Mouse (Mus musculus): ENCODE measurements around the gene Tln1. TPM values are rescaled to one million over a fixed set of nuclear protein-coding genes. Genes with fewer than 3 reads are reported as not detected.

Tln1 gene
- polyA plus RNA-seq, 1 experiment from 2014 or later = 87.0 TPM

Other genes with a start within 250 kb of the Tln1 start
- 0.48 and 0.69 TPM in 2 replicates for gene Rusc2, start 180.7 kb downstream of the Tln1 start, polyA plus RNA-seq (2015; fragmentation: Nextera tagmentation; extraction: Ambion mirVana)
- 0.14 and 0.19 TPM in 2 replicates for gene Fam166b, start 133.6 kb downstream of the Tln1 start, polyA plus RNA-seq (2015; fragmentation: Nextera tagmentation; extraction: Ambion mirVana)
- gene Tesk1, start 120.8 kb downstream of the Tln1 start, polyA plus RNA-seq (2015; fragmentation: Nextera tagmentation; extraction: Ambion mirVana) = 2.1 and 2.8 TPM in 2 replicates
- gene Cd72, start 108.1 kb downstream of the Tln1 start, polyA plus RNA-seq (2015; fragmentation: Nextera tagmentation; extraction: Ambion mirVana) = 6.4 and 6.6 TPM in 2 replicates
- gene Sit1, start 79.0 kb downstream of the Tln1 start, polyA plus RNA-seq (2015; fragmentation: Nextera tagmentation; extraction: Ambion mirVana) = 138 and 168 TPM in 2 replicates
- 85.1 and 92.8 TPM in 2 replicates for gene Ccdc107, start 69.8 kb downstream of the Tln1 start, polyA plus RNA-seq (2015; fragmentation: Nextera tagmentation; extraction: Ambion mirVana)
- gene Arhgef39, start 63.0 kb downstream of the Tln1 start, polyA plus RNA-seq (2015; fragmentation: Nextera tagmentation; extraction: Ambion mirVana) = 35.5 and 37.1 TPM in 2 replicates
- 1.6 TPM in 2 replicates for gene Car9, start 55.7 kb downstream of the Tln1 start, polyA plus RNA-seq (2015; fragmentation: Nextera tagmentation; extraction: Ambion mirVana)
- 28.1 and 34.2 TPM in 2 replicates for gene Tpm2, start 38.9 kb downstream of the Tln1 start, polyA plus RNA-seq (2015; fragmentation: Nextera tagmentation; extraction: Ambion mirVana)
- gene Creb3, start 359 bp downstream of the Tln1 start, polyA plus RNA-seq (2015; fragmentation: Nextera tagmentation; extraction: Ambion mirVana) = 51.7 and 61.2 TPM in 2 replicates
- 18.9 and 21.1 TPM in 2 replicates for gene Rgp1, start 16.0 kb upstream of the Tln1 start, polyA plus RNA-seq (2015; fragmentation: Nextera tagmentation; extraction: Ambion mirVana)
- 26.9 and 29.3 TPM in 2 replicates for gene Gba2, start 16.2 kb upstream of the Tln1 start, polyA plus RNA-seq (2015; fragmentation: Nextera tagmentation; extraction: Ambion mirVana)
- gene Msmp, start 21.8 kb upstream of the Tln1 start, polyA plus RNA-seq (2015; fragmentation: Nextera tagmentation; extraction: Ambion mirVana) = 0.23 TPM in 1 of 2 replicates, not detected in the other
- gene Npr2, start 69.2 kb upstream of the Tln1 start, polyA plus RNA-seq (2015; fragmentation: Nextera tagmentation; extraction: Ambion mirVana) = 0.75 and 0.91 TPM in 2 replicates
- gene Spag8, start 90.9 kb upstream of the Tln1 start, polyA plus RNA-seq (2015; fragmentation: Nextera tagmentation; extraction: Ambion mirVana) = 0.14 and 0.66 TPM in 2 replicates
- gene Hint2, start 93.8 kb upstream of the Tln1 start, polyA plus RNA-seq (2015; fragmentation: Nextera tagmentation; extraction: Ambion mirVana) = 74.1 and 74.7 TPM in 2 replicates
- 0.76 and 1.1 TPM in 2 replicates for gene Tmem8b, start 106.3 kb upstream of the Tln1 start, polyA plus RNA-seq (2015; fragmentation: Nextera tagmentation; extraction: Ambion mirVana)
- 3.2 and 3.3 TPM in 2 replicates for gene Fam221b, start 106.5 kb upstream of the Tln1 start, polyA plus RNA-seq (2015; fragmentation: Nextera tagmentation; extraction: Ambion mirVana)
- not detected in 2 replicates for gene Olfr70, start 138.1 kb upstream of the Tln1 start, polyA plus RNA-seq (2015; fragmentation: Nextera tagmentation; extraction: Ambion mirVana)
- not detected in 2 replicates for gene Olfr71, start 147.6 kb upstream of the Tln1 start, polyA plus RNA-seq (2015; fragmentation: Nextera tagmentation; extraction: Ambion mirVana)
- 1.1 and 1.5 TPM in 2 replicates for gene Hrct1, start 164.5 kb upstream of the Tln1 start, polyA plus RNA-seq (2015; fragmentation: Nextera tagmentation; extraction: Ambion mirVana)
- gene Spaar, start 167.3 kb upstream of the Tln1 start, polyA plus RNA-seq (2015; fragmentation: Nextera tagmentation; extraction: Ambion mirVana) = 0.28 and 0.43 TPM in 2 replicates
- not detected in 2 replicates for gene Olfr159, start 208.3 kb upstream of the Tln1 start, polyA plus RNA-seq (2015; fragmentation: Nextera tagmentation; extraction: Ambion mirVana)

Data from thymus, postnatal 0 days (tissue).